Mouse (Mus musculus): Measurements from ENCODE around the gene Ccdc191.

GRCm38 (mm10) chr16:43933041-43933440 is 43.4 kb downstream of the Ccdc191 start:
- TF ChIP-seq CTCF (IDR thresholded peaks at IDR 0.05; ENCODE audit: extremely low read depth, insufficient read depth, insufficient read length, insufficient replicate concordance): no peak
- no peak for TF ChIP-seq POLR2A (IDR thresholded peaks at IDR 0.05; ENCODE audit: low read depth, low read length)

Measured in spleen, adult 2 months (tissue).